ENCODE assay signal across 21 mouse cellular contexts in the genomic region with DNA sequence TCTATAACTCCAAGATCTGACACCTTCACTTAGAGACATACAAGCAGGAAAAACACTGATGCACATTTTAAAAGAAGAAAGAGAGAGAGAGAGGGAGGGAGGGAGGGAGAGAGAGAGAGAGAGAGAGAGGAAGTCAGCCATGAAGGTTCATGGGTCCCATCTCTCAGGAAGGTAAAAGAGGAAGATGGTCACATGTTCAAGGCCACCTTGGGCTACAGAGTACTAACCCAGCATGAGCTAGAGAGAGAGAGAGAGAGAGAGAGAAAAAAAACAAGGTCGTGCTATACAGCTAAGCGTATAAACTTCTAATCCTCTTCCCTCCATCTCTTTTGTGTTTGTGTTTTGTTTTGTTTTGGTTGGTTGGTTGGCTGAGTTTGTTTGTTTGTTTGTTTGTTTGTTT. TPM values are rescaled to one million over a fixed set of nuclear protein-coding genes. Genes with fewer than 3 reads are reported as not detected.
DNase-seq lines count a peak whose midpoint lies in the region; ATAC-seq and TF ChIP-seq lines count a peak whose summit lies in the region.
"Had no signal": no experiment of that assay in that cellular context is flagged by ENCODE, and none has a peak within 500 bp of the region (broad histone marks: within the 10 kb centered on the region; RNA-seq: fewer than 3 reads in every experiment).

No protein-coding gene starts in this region.

- no peak; the same call in 1 of the 2 replicates for ATAC-seq in granulocyte monocyte progenitor cell, adult 5-6 weeks (replicated peaks; ENCODE audit: poor library complexity, severe bottlenecking)
- ATAC-seq: CD4-positive, CD25-positive, alpha-beta regulatory T cell, adult 4 months; forebrain, embryonic 13.5 days; forebrain, embryonic 15.5 days; forebrain, postnatal 0 days had no signal

- H3K27ac ChIP-seq in CH12.LX (ENCODE audit: insufficient read depth, low read depth) = no peak overlapping the region
- H3K27ac ChIP-seq: embryonic facial prominence, embryonic 10.5 days; embryonic facial prominence, embryonic 12.5 days; forebrain, embryonic 13.5 days; forebrain, embryonic 15.5 days had no signal

- no peak for TF ChIP-seq CTCF in CH12.LX (conservative IDR thresholded peaks at IDR 0.05 in 1 of 2, IDR thresholded peaks at IDR 0.05 in 1 of 2; ENCODE audit: low read depth in 2 of 2, low read length in 2 of 2)

- in situ Hi-C loops in CH12.LX (cut with MboI; ENCODE audit: low pct_ligation_motif_present, low pct_unique_long_range_greater_than_20kb, low sequenced_read_pairs) = loop anchor here (5.0 to 25.0 kb wide), 3 partner anchors 34 to 309 kb away; a partner anchor contains a TSS

- H3K79me2 ChIP-seq in CH12.LX (replicated peaks; ENCODE audit: control insufficient read depth, extremely low read depth, insufficient read depth, poor library complexity, severe bottlenecking) = no peaks in the 10 kb centered on the region

- H3K4me2 ChIP-seq in CH12.LX (ENCODE audit: insufficient read depth, low read depth, poor library complexity, severe bottlenecking) = no peak overlapping the region
- H3K4me2 ChIP-seq: embryonic facial prominence, embryonic 12.5 days; forebrain, embryonic 13.5 days; forebrain, embryonic 15.5 days had no signal

- peaks cover 19 to 38% of the 10 kb centered on the region in 2 experiments for H3K4me1 ChIP-seq in CH12.LX (ENCODE audit: control insufficient read depth in 1 of 2, insufficient read depth in 2 of 2)
- H3K4me1 ChIP-seq: forebrain, embryonic 13.5 days; forebrain, embryonic 15.5 days had no signal

- DNase-seq in CH12.LX (ENCODE audit: extremely low read depth) (no peak), MEL-GATA-1-ER (ENCODE audit: extremely low read depth, low read depth) (peak; percentile 38)
- DNase-seq in adrenal gland, postnatal 10 days = no peak
- no peak for DNase-seq in heart, postnatal 4 days
- DNase-seq: adrenal gland, adult 2 months; adrenal gland, postnatal 14 days; adrenal gland, postnatal 36 days; B cell, adult 2 months; cerebellum, adult 11-12 months; cerebellum, adult 2 months; cerebellum, adult 9-10 months; cerebellum, postnatal 10 days; cerebellum, postnatal 25 days; forebrain, postnatal 0 days had no signal

- H3K9ac ChIP-seq in CH12.LX (ENCODE audit: insufficient read depth, low read depth) = no peak overlapping the region
- H3K9ac ChIP-seq: embryonic facial prominence, embryonic 12.5 days; forebrain, embryonic 13.5 days; forebrain, embryonic 15.5 days; forebrain, postnatal 0 days had no signal

- TF ChIP-seq POLR2A in CH12.LX (IDR thresholded peaks at IDR 0.05; ENCODE audit: low read depth, low read length) = no peak

- no peak for TF ChIP-seq EP300 in CH12.LX (IDR thresholded peaks at IDR 0.05; ENCODE audit: low read length)

- H3K27me3 ChIP-seq in CH12.LX (replicated peaks) = no peaks in the 10 kb centered on the region
- H3K27me3 ChIP-seq: embryonic facial prominence, embryonic 12.5 days; forebrain, embryonic 13.5 days; forebrain, embryonic 15.5 days had no signal

- H3K4me3 ChIP-seq in CH12.LX (replicated peaks in 1 of 3; ENCODE audit: low read depth in 2 of 3, low read length in 2 of 3, poor library complexity in 1 of 3) = no peak overlapping the region
- H3K4me3 ChIP-seq: embryonic facial prominence, embryonic 10.5 days; embryonic facial prominence, embryonic 12.5 days; forebrain, embryonic 13.5 days; forebrain, embryonic 15.5 days had no signal

- no peaks in the 10 kb centered on the region for H3K36me3 ChIP-seq in CH12.LX (replicated peaks in 1 of 2; ENCODE audit: control insufficient read depth in 1 of 2, insufficient read depth in 1 of 2, low read length in 1 of 2)
- H3K36me3 ChIP-seq: embryonic facial prominence, embryonic 10.5 days; embryonic facial prominence, embryonic 12.5 days; forebrain, embryonic 15.5 days had no signal

- H3K9me3 ChIP-seq in CH12.LX (replicated peaks; ENCODE audit: low read length) = no peaks in the 10 kb centered on the region
- H3K9me3 ChIP-seq: embryonic facial prominence, embryonic 10.5 days; embryonic facial prominence, embryonic 12.5 days; forebrain, embryonic 13.5 days; forebrain, embryonic 15.5 days had no signal

- no peak for TF ChIP-seq RAD21 in CH12.LX (IDR thresholded peaks at IDR 0.05; ENCODE audit: low read depth, low read length)

- dilution Hi-C loops in CH12.LX (cut with MboI; ENCODE audit: extremely low pct_ligation_motif_present, extremely low pct_unique_long_range_greater_than_20kb, low sequenced_read_pairs) = no loop called here

TF ChIP-seq in CH12.LX, 34 proteins besides CTCF, POLR2A, EP300 and RAD21:
- TF ChIP-seq ZMIZ1 (IDR thresholded peaks at IDR 0.05; ENCODE audit: low read depth, low read length) (no peak), RCOR1 (conservative IDR thresholded peaks at IDR 0.05; ENCODE audit: low read depth, low read length) (no peak), HCFC1 (IDR thresholded peaks at IDR 0.05; ENCODE audit: low read depth, low read length) (no peak), ZKSCAN1 (IDR thresholded peaks at IDR 0.05; ENCODE audit: borderline replicate concordance, low read depth, low read length) (no peak), ELF1 (IDR thresholded peaks at IDR 0.05; ENCODE audit: low read depth, low read length) (no peak), PAX5 (IDR thresholded peaks at IDR 0.05; ENCODE audit: low read length) (no peak), E2F4 (IDR thresholded peaks at IDR 0.05; ENCODE audit: insufficient replicate concordance, low read depth, low read length) (no peak), USF1 (IDR thresholded peaks at IDR 0.05; ENCODE audit: low read depth, low read length) (peak; percentile 40), MYC (IDR thresholded peaks at IDR 0.05; ENCODE audit: low read depth, low read length) (0 out of 2 replicates have a peak, but pooled peaks have one; percentile 19)

RNA-seq across cellular contexts. Expression of a gene that starts 10.7 kb away (rescaled TPM):
- total RNA-seq in CH12.LX (2012; rRNA removed) (0.21 and 0.55 TPM in 2 replicates), CH12.LX (2014; rRNA removed) (not detected in 2 replicates)
- 0.30 and 0.33 TPM in 2 replicates for polyA plus RNA-seq in CH12.LX (2012; ENCODE audit: insufficient read length, low read depth)
- total RNA-seq in adrenal gland, postnatal 10 days (2021) = not detected
- total RNA-seq in heart, postnatal 4 days (2021) = not detected
- total RNA-seq in granulocyte monocyte progenitor cell, adult 5-6 weeks (2014; fragmentation: Nextera tagmentation) = not detected in 2 replicates
- not detected in 2 replicates for total RNA-seq in granulocyte monocyte progenitor cell, adult 5-6 weeks (2017)
- total RNA-seq: adrenal gland, adult 2 months; adrenal gland, postnatal 14 days; adrenal gland, postnatal 36 days; forebrain, postnatal 0 days had no signal
- polyA plus RNA-seq: adrenal gland, adult 2 months; cerebellum, adult 2 months; cortical plate, adult 2 months; embryonic facial prominence, embryonic 12.5 days; forebrain, embryonic 13.5 days; forebrain, postnatal 0 days had no signal

RNA-seq across cellular contexts. Expression of a gene that starts 25.2 kb away (rescaled TPM):
- total RNA-seq in CH12.LX (2012; rRNA removed) (0.04 and 0.08 TPM in 2 replicates), CH12.LX (2014; rRNA removed) (0.08 TPM in 1 of 2 replicates, not detected in the other)
- polyA plus RNA-seq in CH12.LX (2012; ENCODE audit: insufficient read length, low read depth) = 0.10 and 0.11 TPM in 2 replicates
- 1 to 10 TPM in 1 of 2 experiments, under 1 TPM in 1; 0.63 to 1.1 TPM for total RNA-seq in adrenal gland, postnatal 10 days (2021)
- total RNA-seq in heart, postnatal 4 days (2021) = 1 to 10 TPM; 2.0 TPM
- not detected in 2 replicates for total RNA-seq in granulocyte monocyte progenitor cell, adult 5-6 weeks (2014; fragmentation: Nextera tagmentation)
- 0.09 TPM in 1 of 2 replicates, not detected in the other for total RNA-seq in granulocyte monocyte progenitor cell, adult 5-6 weeks (2017)

RNA-seq across cellular contexts. Expression of a gene that starts 50.8 kb away (rescaled TPM):
- total RNA-seq in CH12.LX (2012; rRNA removed) = 57.7 and 82.3 TPM in 2 replicates
- 69.8 and 82.2 TPM in 2 replicates for total RNA-seq in CH12.LX (2014; rRNA removed)
- 246 and 318 TPM in 2 replicates for polyA plus RNA-seq in CH12.LX (2012; ENCODE audit: insufficient read length, low read depth)
- total RNA-seq in adrenal gland, postnatal 10 days (2021) = 10 to 100 TPM; 48.8 to 77.4 TPM
- 10 to 100 TPM; 47.8 to 50.4 TPM for total RNA-seq in heart, postnatal 4 days (2021)
- 172 and 209 TPM in 2 replicates for total RNA-seq in granulocyte monocyte progenitor cell, adult 5-6 weeks (2014; fragmentation: Nextera tagmentation)
- total RNA-seq in granulocyte monocyte progenitor cell, adult 5-6 weeks (2017) = 335 and 378 TPM in 2 replicates

RNA-seq across cellular contexts. Expression of a gene that starts 56.8 kb away (rescaled TPM):
- 55.7 and 56.0 TPM in 2 replicates for total RNA-seq in CH12.LX (2012; rRNA removed)
- total RNA-seq in CH12.LX (2014; rRNA removed) = 62.0 and 64.5 TPM in 2 replicates
- polyA plus RNA-seq in CH12.LX (2012; ENCODE audit: insufficient read length, low read depth) = 97.4 and 98.8 TPM in 2 replicates
- total RNA-seq in adrenal gland, postnatal 10 days (2021) = 100 to 1,000 TPM; 110 to 130 TPM
- total RNA-seq in heart, postnatal 4 days (2021) = 100 to 1,000 TPM; 178 to 183 TPM
- total RNA-seq in granulocyte monocyte progenitor cell, adult 5-6 weeks (2014; fragmentation: Nextera tagmentation) = 38.6 and 39.7 TPM in 2 replicates
- 46.9 and 67.0 TPM in 2 replicates for total RNA-seq in granulocyte monocyte progenitor cell, adult 5-6 weeks (2017)

RNA-seq across cellular contexts. Expression of a gene that starts 59.8 kb away (rescaled TPM):
- 8.8 and 10.6 TPM in 2 replicates for total RNA-seq in CH12.LX (2012; rRNA removed)
- total RNA-seq in CH12.LX (2014; rRNA removed) = 7.2 and 9.0 TPM in 2 replicates
- polyA plus RNA-seq in CH12.LX (2012; ENCODE audit: insufficient read length, low read depth) = 12.5 and 14.3 TPM in 2 replicates
- 100 to 1,000 TPM; 111 to 183 TPM for total RNA-seq in adrenal gland, postnatal 10 days (2021)
- 10 to 100 TPM; 62.2 to 69.9 TPM for total RNA-seq in heart, postnatal 4 days (2021)
- 2.9 and 4.5 TPM in 2 replicates for total RNA-seq in granulocyte monocyte progenitor cell, adult 5-6 weeks (2014; fragmentation: Nextera tagmentation)
- total RNA-seq in granulocyte monocyte progenitor cell, adult 5-6 weeks (2017) = 1.1 and 4.9 TPM in 2 replicates
